Mouse (Mus musculus) common myeloid progenitor, adult 5-6 weeks (primary cell): Measurements from ENCODE around the gene Kdelc1. TPM values are rescaled to one million over a fixed set of nuclear protein-coding genes. Genes with fewer than 3 reads are reported as not detected.
A peak's percentile ranks its signal among the peaks of the same experiment; 100 is the strongest.

Experiments used
- ATAC-seq: replicated peaks from 2 replicates; pipeline ENCODE4 v1.8.0; 2016; ENCODE audit warnings: low read depth, mild to moderate bottlenecking, moderate TSS enrichment, inconsistent platforms; ENCODE audit not compliant: poor library complexity, severe bottlenecking
- total RNA-seq: library from RNA; stranded (forward); fragments of 200-1000, 187-1606 nt; gene quantifications from 2 replicates; pipeline ENCODE4 v1.2.3, GENCODE M21; 2017

The Kdelc1 gene
- total RNA-seq, 1 experiment from 2014 or later: 33.8 TPM

GRCm38 (mm10) chr1:44101448-44102225, 17.0 kb downstream of the Kdelc1 start:
- peak; percentile 64 for ATAC-seq

DNA sequence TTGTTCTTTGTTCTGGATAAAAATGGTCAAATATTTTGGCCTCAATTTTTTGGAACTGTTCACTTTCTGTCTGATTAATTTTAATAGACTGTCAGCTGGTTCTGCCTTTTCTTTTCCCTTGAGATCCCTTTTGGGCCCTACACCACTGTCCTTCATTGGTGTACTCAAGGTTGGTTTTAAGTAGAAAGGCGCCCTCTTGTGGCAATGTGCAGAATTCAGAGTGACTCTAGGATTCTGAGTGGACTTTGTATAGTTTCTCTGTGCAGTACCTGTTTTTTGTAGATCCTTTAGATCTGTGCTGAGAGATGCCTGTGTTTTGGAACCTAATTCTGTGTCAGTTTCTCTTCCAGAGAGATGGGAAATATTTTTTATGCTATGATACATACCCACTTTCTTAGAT, 54.0 kb downstream of the Kdelc1 start:
- peak; percentile 96 for ATAC-seq

DNA sequence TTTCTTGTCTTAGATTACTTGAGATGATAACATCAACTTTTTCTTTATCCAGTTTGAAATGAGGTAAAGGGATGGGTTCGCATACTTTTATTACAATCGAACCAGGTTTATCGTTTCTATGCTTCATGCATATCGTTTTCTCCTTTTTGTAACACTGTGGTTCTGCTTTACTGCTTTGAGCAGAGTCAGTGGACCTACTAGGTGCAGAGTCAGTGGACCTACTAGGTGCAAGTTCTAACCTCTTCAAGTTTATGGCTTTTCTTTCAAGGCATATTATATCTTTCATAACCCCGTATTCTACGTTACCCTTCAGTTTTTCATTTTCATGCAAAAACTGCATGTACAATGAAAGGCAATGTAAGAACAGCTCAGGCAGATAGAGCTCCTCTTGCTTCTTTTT, 55.2 kb downstream of the Kdelc1 start:
- no peak for ATAC-seq

DNA sequence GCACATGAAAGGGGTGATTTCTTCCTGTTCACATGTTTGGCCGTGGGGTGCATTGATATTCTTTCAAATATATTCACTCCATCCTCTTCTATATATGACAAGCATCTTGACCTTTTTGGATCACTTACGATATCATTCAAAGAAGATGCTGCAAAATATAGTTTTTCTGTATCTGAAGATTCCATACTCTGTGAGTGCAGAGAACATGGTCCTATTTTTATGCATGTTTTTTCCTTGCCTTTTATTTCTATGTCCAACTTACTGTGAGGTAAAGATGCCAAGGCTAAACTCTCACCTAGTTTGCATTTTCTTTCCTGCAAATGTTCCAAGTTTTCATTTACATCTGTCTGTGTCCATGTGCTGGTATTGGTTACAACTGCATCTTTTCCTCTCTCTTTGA, 56.8 kb downstream of the Kdelc1 start, which contains the start of gene Gm8251:
Gene Gm8251, minus strand, starts transcription at position 101 of the 400 bp plus-strand sequence.
- ATAC-seq: no peak

GRCm38 (mm10) chr1:44057805-44058204, 60.8 kb downstream of the Kdelc1 start:
- no peak for ATAC-seq

Other genes with a start within 250 kb of the Kdelc1 start
- gene Tpp2, start 185.2 kb downstream of the Kdelc1 start, total RNA-seq: 113 and 127 TPM in 2 replicates
- gene Mettl21c, start 98.8 kb downstream of the Kdelc1 start, total RNA-seq: 0.32 TPM in 1 of 2 replicates, not detected in the other
- 0.82 and 1.1 TPM in 2 replicates for gene Gm8251, start 56.9 kb downstream of the Kdelc1 start, total RNA-seq
- 86.0 and 92.4 TPM in 2 replicates for gene Tex30, start 16.4 kb downstream of the Kdelc1 start, total RNA-seq
- gene Bivm, start 149 bp upstream of the Kdelc1 start, total RNA-seq: 8.5 and 12.3 TPM in 2 replicates
- 10.5 and 16.6 TPM in 2 replicates for gene Ercc5, start 28.9 kb upstream of the Kdelc1 start, total RNA-seq
- not detected in 2 replicates for gene Mettl21e, start 100.2 kb upstream of the Kdelc1 start, total RNA-seq